Comparison of ENCODE assay signal across 8 mouse cellular contexts in genomic region chr8:123042158-123042973, GRCm38 (mm10). TPM values are rescaled to one million over a fixed set of nuclear protein-coding genes. Genes with fewer than 3 reads are reported as not detected.
A peak's percentile ranks its signal among the peaks of the same experiment; 100 is the strongest.
DNase-seq lines count a peak whose midpoint lies in the region; ATAC-seq and TF ChIP-seq lines count a peak whose summit lies in the region.

Gene Ankrd11 (minus strand): TSS chr8:123042277.

- peak within 1 kb of the TSS; percentile 99 for H3K9ac ChIP-seq in MEL (ENCODE audit: control insufficient read depth, low read depth, low read length, poor library complexity, severe bottlenecking)
- peak within 1 kb of the TSS; percentile 96 for H3K9ac ChIP-seq in forebrain, postnatal 0 days
- peak within 1 kb of the TSS; percentile 100 for H3K9ac ChIP-seq in lung, embryonic 15.5 days

- no peaks in the 10 kb centered on the region for H3K9me3 ChIP-seq in MEL (replicated peaks; ENCODE audit: insufficient read depth, low read length)
- H3K9me3 ChIP-seq in forebrain, postnatal 0 days (ENCODE audit: low read length): no peaks in the 10 kb centered on the region
- H3K9me3 ChIP-seq in lung, embryonic 15.5 days: no peaks in the 10 kb centered on the region

- TF ChIP-seq EP300 in MEL (IDR thresholded peaks at IDR 0.05; ENCODE audit: low read depth in 1 of 2, low read length in 2 of 2): peak in 1 of 2 experiments; percentile 35; a peak in 2 of 4 replicates

- peaks cover 61% of the 10 kb centered on the region for H3K79me2 ChIP-seq in MEL (ENCODE audit: control insufficient read depth, insufficient read depth, low read length, poor library complexity)

- WGBS in cerebellum, adult 2 months: under 1% methylated on average over 91 of the region's 91 CpGs
- under 1% methylated on average over 79 of the region's 91 CpGs for WGBS in forebrain, postnatal 0 days
- WGBS in lung, embryonic 15.5 days: under 1% methylated on average over 90 of the region's 91 CpGs

- peak; percentile 99 for TF ChIP-seq POLR2A in MEL (IDR thresholded peaks at IDR 0.05; ENCODE audit: control insufficient read depth in 1 of 2, insufficient read depth in 1 of 2, low read depth in 1 of 2, low read length in 2 of 2, poor library complexity in 1 of 2)
- TF ChIP-seq POLR2A in cerebellum, adult 2 months (IDR thresholded peaks at IDR 0.05; ENCODE audit: borderline replicate concordance, insufficient read depth, low read length): peak; percentile 97

- peak; percentile 99 for DNase-seq in MEL (ENCODE audit: low read depth, low spot score)
- peak; percentile 100 for DNase-seq in cerebellum, adult 2 months
- DNase-seq in forebrain, postnatal 0 days: peak; percentile 100
- peak; percentile 99 for DNase-seq in heart, postnatal 4 days
- peak; percentile 100 for DNase-seq in layer of hippocampus, adult 8-10 months (ENCODE audit: low spot score in 2 of 2)
- DNase-seq in ovary, adult 18-20 months (ENCODE audit: low spot score): peak; percentile 100
- DNase-seq in thymus, postnatal 0 days (ENCODE audit: low spot score): peak; percentile 100

- H3K27ac ChIP-seq in MEL (ENCODE audit: control insufficient read depth, low read depth, low read length): peak within 1 kb of the TSS; percentile 87
- peak within 1 kb of the TSS; percentile 83 for H3K27ac ChIP-seq in cerebellum, adult 2 months (ENCODE audit: insufficient read depth, low read length)
- H3K27ac ChIP-seq in forebrain, postnatal 0 days (ENCODE audit: low read depth, low read length): peak within 1 kb of the TSS; percentile 97
- peak within 1 kb of the TSS; percentile 95 for H3K27ac ChIP-seq in lung, embryonic 15.5 days

- peaks cover 5 to 21% of the 10 kb centered on the region in 2 experiments for H3K4me1 ChIP-seq in MEL (ENCODE audit: control insufficient read depth in 1 of 2, insufficient read depth in 2 of 2, low read length in 2 of 2)
- H3K4me1 ChIP-seq in cerebellum, adult 2 months (ENCODE audit: control insufficient read depth, insufficient read depth, low read length): peaks cover 12% of the 10 kb centered on the region
- H3K4me1 ChIP-seq in forebrain, postnatal 0 days (ENCODE audit: insufficient read depth): peaks cover 22% of the 10 kb centered on the region
- H3K4me1 ChIP-seq in lung, embryonic 15.5 days: peaks cover 35% of the 10 kb centered on the region

- TF ChIP-seq CTCF in MEL (IDR thresholded peaks at IDR 0.05 in 2 of 3, conservative IDR thresholded peaks at IDR 0.05 in 1 of 3; ENCODE audit: control insufficient read depth in 1 of 3, insufficient read depth in 1 of 3, low read depth in 2 of 3, low read length in 3 of 3, poor library complexity in 1 of 3, severe bottlenecking in 1 of 3): no peak
- no peak; the same call in 1 of the 2 replicates for TF ChIP-seq CTCF in cerebellum, adult 2 months (IDR thresholded peaks at IDR 0.05; ENCODE audit: borderline replicate concordance, insufficient read depth, low read depth, low read length)
- TF ChIP-seq CTCF in forebrain, postnatal 0 days (IDR thresholded peaks at IDR 0.05; ENCODE audit: low read depth): peak; percentile 54

- H3K4me3 ChIP-seq in MEL (ENCODE audit: control insufficient read depth in 1 of 2, insufficient read depth in 1 of 2, low read depth in 2 of 2, low read length in 2 of 2): peak within 1 kb of the TSS; percentile 98
- H3K4me3 ChIP-seq in cerebellum, adult 2 months (replicated peaks; ENCODE audit: insufficient read depth, low read depth, low read length): peak within 1 kb of the TSS; percentile 96
- H3K4me3 ChIP-seq in forebrain, postnatal 0 days (ENCODE audit: low read depth, low read length): peak within 1 kb of the TSS; percentile 99
- H3K4me3 ChIP-seq in lung, embryonic 15.5 days: peak within 1 kb of the TSS; percentile 99

- peak; percentile 97 for ATAC-seq in forebrain, postnatal 0 days
- peak; percentile 97 for ATAC-seq in lung, embryonic 15.5 days (ENCODE audit: borderline replicate concordance, extremely low read depth, low FRiP score, low TSS enrichment)

- TF ChIP-seq RAD21 in MEL (IDR thresholded peaks at IDR 0.05; ENCODE audit: low read depth, low read length): no peak

- H3K36me3 ChIP-seq in MEL (ENCODE audit: control insufficient read depth in 1 of 2, insufficient read depth in 2 of 2, low read length in 2 of 2): peaks cover 0 to 40% of the 10 kb centered on the region in 2 experiments; a peak in 2 of 4 replicates
- no peaks in the 10 kb centered on the region; the same call in 1 of the 2 replicates for H3K36me3 ChIP-seq in forebrain, postnatal 0 days (ENCODE audit: insufficient read depth)
- H3K36me3 ChIP-seq in lung, embryonic 15.5 days: no peaks in the 10 kb centered on the region

- peak within 1 kb of the TSS; percentile 71 for H3K4me2 ChIP-seq in forebrain, postnatal 0 days (ENCODE audit: low read depth)
- peak within 1 kb of the TSS; percentile 75 for H3K4me2 ChIP-seq in lung, embryonic 15.5 days

- no peaks in the 10 kb centered on the region for H3K27me3 ChIP-seq in MEL (ENCODE audit: control insufficient read depth in 1 of 2, insufficient read depth in 2 of 2, low read length in 2 of 2)
- no peaks in the 10 kb centered on the region for H3K27me3 ChIP-seq in cerebellum, adult 2 months (ENCODE audit: control insufficient read depth, insufficient read depth, low read length)
- H3K27me3 ChIP-seq in forebrain, postnatal 0 days (ENCODE audit: insufficient read depth, low read length): no peaks in the 10 kb centered on the region
- no peaks in the 10 kb centered on the region for H3K27me3 ChIP-seq in lung, embryonic 15.5 days

TF ChIP-seq in MEL, 35 proteins besides CTCF, POLR2A, EP300 and RAD21 (continues in another document):
- TF ChIP-seq ZC3H11A (IDR thresholded peaks at IDR 0.05; ENCODE audit: low read depth, low read length): no peak
- no peak for TF ChIP-seq RCOR1 (IDR thresholded peaks at IDR 0.05; ENCODE audit: low read depth, low read length)
- TF ChIP-seq USF2 (IDR thresholded peaks at IDR 0.05; ENCODE audit: borderline replicate concordance in 1 of 2, insufficient read depth in 1 of 2, low read depth in 1 of 2, low read length in 2 of 2): no peak
- TF ChIP-seq TAL1 (IDR thresholded peaks at IDR 0.05; ENCODE audit: low read length): no peak
- TF ChIP-seq HCFC1 (IDR thresholded peaks at IDR 0.05; ENCODE audit: low read depth, low read length): peak; percentile 90
- TF ChIP-seq MAFK (IDR thresholded peaks at IDR 0.05; ENCODE audit: borderline replicate concordance, low read depth, low read length): no peak
- TF ChIP-seq MXI1 (IDR thresholded peaks at IDR 0.05; ENCODE audit: low read depth, low read length): peak; percentile 91
- TF ChIP-seq POLR2AphosphoS5 (IDR thresholded peaks at IDR 0.05; ENCODE audit: borderline replicate concordance, low read depth, low read length): peak; percentile 55; the same call in 1 of the 2 replicates
- TF ChIP-seq NELFE (IDR thresholded peaks at IDR 0.05; ENCODE audit: low read depth, low read length): peak; percentile 98
- TF ChIP-seq E2F4 (IDR thresholded peaks at IDR 0.05; ENCODE audit: borderline replicate concordance, low read depth, low read length): no peak
- TF ChIP-seq TCF12 (IDR thresholded peaks at IDR 0.05; ENCODE audit: low read depth, low read length): peak; percentile 37
- TF ChIP-seq CHD2 (IDR thresholded peaks at IDR 0.05; ENCODE audit: low read length): peak; percentile 44
- TF ChIP-seq MEF2A (IDR thresholded peaks at IDR 0.05; ENCODE audit: extremely low read depth, insufficient replicate concordance, low read depth, low read length, poor library complexity, severe bottlenecking): no peak
- no peak; the same call in 1 of the 2 replicates for TF ChIP-seq GABPA (IDR thresholded peaks at IDR 0.05; ENCODE audit: low read depth, low read length)
- TF ChIP-seq NRF1 (IDR thresholded peaks at IDR 0.05; ENCODE audit: insufficient read depth, low read depth, low read length, poor library complexity, severe bottlenecking): 0 out of 2 replicates have a peak, but pooled peaks have one; percentile 5
- no peak for TF ChIP-seq MYB (IDR thresholded peaks at IDR 0.05; ENCODE audit: low read depth, low read length)
- TF ChIP-seq KAT2A (conservative IDR thresholded peaks at IDR 0.05; ENCODE audit: low read depth, low read length): peak; percentile 72
- TF ChIP-seq BHLHE40 (IDR thresholded peaks at IDR 0.05; ENCODE audit: borderline replicate concordance, low read depth, low read length): peak; percentile 58; the same call in 1 of the 2 replicates
- TF ChIP-seq POLR2AphosphoS2 (IDR thresholded peaks at IDR 0.05; ENCODE audit: low read length): peak; percentile 94
- TF ChIP-seq TBP (IDR thresholded peaks at IDR 0.05; ENCODE audit: low read depth, low read length): peak; percentile 90
- TF ChIP-seq ETS1 (IDR thresholded peaks at IDR 0.05; ENCODE audit: low read depth, low read length): peak; percentile 70; the same call in 1 of the 2 replicates
- TF ChIP-seq GATA1 (IDR thresholded peaks at IDR 0.05; ENCODE audit: low read depth, low read length): no peak
- TF ChIP-seq CHD1 (IDR thresholded peaks at IDR 0.05; ENCODE audit: low read depth, low read length): peak; percentile 90; the same call in 1 of the 2 replicates
- 0 out of 2 replicates have a peak, but pooled peaks have one; percentile 4 for TF ChIP-seq ZNF384 (IDR thresholded peaks at IDR 0.05; ENCODE audit: low read depth, low read length)
- peak; percentile 67 for TF ChIP-seq USF1 (IDR thresholded peaks at IDR 0.05; ENCODE audit: low read depth, low read length)
- peak; percentile 79; the same call in 1 of the 2 replicates for TF ChIP-seq ZKSCAN1 (IDR thresholded peaks at IDR 0.05; ENCODE audit: low read depth, low read length)
- TF ChIP-seq ZMIZ1 (IDR thresholded peaks at IDR 0.05; ENCODE audit: low read depth, low read length): peak; percentile 97
- peak; percentile 84 for TF ChIP-seq MAX (IDR thresholded peaks at IDR 0.05; ENCODE audit: low read length)
- TF ChIP-seq MAZ (IDR thresholded peaks at IDR 0.05; ENCODE audit: low read depth, low read length): peak; percentile 87
- TF ChIP-seq SMC3 (IDR thresholded peaks at IDR 0.05; ENCODE audit: low read depth, low read length): 0 out of 2 replicates have a peak, but pooled peaks have one; percentile 6

RNA-seq across cellular contexts. Expression of gene Ankrd11, which starts in this region (rescaled TPM):
- 49.2 and 57.8 TPM in 2 replicates for total RNA-seq in MEL (2012; rRNA removed)
- polyA plus RNA-seq in MEL (2012; ENCODE audit: insufficient read depth in 1 of 2, insufficient read length in 2 of 2, low read depth in 1 of 2, low replicate concordance in 2 of 2, missing spikeins in 1 of 2): 100 to 1,000 TPM in 1 of 2 experiments, 10 to 100 TPM in 1; 87.7 to 235 TPM
- 104 and 105 TPM in 2 replicates for polyA plus RNA-seq in cerebellum, adult 2 months (2012; rRNA removed)
- total RNA-seq in forebrain, postnatal 0 days (2014; rRNA removed): 88.7 and 103 TPM in 2 replicates
- 69.4 and 73.5 TPM in 2 replicates for polyA plus RNA-seq in forebrain, postnatal 0 days (2015; fragmentation: Nextera tagmentation; extraction: Ambion mirVana)
- 10 to 100 TPM; 85.2 to 86.3 TPM for total RNA-seq in heart, postnatal 4 days (2021)
- total RNA-seq in layer of hippocampus, adult 8-10 months (2022): 100 to 1,000 TPM; 149 to 174 (median 162) TPM
- 56.8 and 59.6 TPM in 2 replicates for polyA plus RNA-seq in lung, embryonic 15.5 days (2015; fragmentation: Nextera tagmentation; extraction: Ambion mirVana)
- 51.4 and 78.6 TPM in 2 replicates for polyA plus RNA-seq in thymus, postnatal 0 days (2015; fragmentation: Nextera tagmentation; extraction: Ambion mirVana)

Comparison
In these comparisons a context has a peak if more than half of its experiments do, and no peak if none do; other contexts are left out.
1. Peak in every context shown above with its lines: DNase-seq, ATAC-seq, H3K4me3 ChIP-seq and H3K27ac ChIP-seq.